Mouse (Mus musculus): ENCODE data around the gene Hipk3.

The Hipk3 gene

DNA sequence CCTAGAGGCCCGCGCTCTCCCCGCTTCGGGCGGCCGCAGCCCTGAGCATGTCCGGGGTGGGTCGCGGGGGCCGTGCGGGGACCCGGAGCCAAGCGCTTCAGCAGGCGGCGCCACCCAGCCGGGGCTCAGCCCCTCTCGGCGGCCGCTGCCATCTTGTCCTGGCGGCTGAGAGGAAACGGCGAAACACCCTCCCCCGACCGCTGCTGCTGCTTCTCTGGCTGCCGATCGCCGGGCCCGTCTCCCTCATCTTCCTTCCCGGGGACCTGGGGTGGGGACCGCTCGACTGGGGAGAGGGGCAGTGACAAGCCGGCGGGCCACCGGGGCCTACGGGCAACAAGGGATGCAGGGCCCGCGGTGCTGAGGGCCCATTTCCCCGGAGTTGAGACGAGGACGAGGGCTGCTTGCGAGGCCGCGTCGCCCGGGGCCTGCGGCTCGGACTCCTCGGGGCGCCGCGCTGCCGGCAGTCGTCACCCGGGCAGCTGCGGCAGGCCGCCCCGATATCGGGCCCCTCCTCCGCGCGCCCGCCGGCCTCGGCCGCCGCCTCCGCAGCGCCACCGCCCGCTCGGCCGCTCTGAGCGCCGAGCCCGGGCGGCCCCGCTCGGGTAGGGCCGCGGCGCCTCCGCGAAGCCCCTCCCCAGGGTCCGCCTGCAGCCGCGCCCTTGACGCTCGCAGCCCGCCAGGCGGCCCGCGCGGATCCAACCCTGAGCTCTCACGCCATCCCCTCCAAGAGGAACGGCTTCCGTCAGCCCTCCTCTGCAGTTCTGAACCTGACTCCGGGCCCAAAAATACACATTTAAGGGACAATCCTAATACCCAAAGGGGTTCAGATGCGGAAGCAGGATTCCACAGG, at the start of gene Hipk3:
Gene Hipk3, minus strand, starts transcription at position 496 of the 850 bp plus-strand sequence.
- DNase-seq (ENCODE audit: low spot score in 2 of 2), result peak; percentile 63 to 73

- DNase-seq (ENCODE audit: low spot score in 2 of 2), result no peak
Measured at GRCm38 (mm10) chr2:104540286-104540685, 46.0 kb upstream of the Hipk3 start.

DNA sequence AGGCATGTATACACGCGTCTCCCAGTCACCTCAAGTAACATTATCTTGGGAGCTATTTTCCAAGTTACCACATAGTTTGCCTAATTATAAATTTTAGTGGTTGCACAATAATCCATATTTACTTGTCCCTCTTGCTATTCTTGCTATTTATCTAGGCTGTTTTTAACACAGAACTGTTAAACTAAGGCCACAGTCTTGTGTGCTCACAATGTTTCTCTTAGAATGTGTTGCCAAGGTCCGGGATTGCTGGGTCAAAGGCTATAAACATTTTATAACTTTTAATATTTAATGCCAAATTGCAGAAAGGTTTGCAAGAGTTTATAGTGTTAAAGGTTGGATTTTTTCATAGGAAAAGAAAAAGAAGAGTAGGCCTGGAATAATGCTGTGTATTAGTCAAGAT, 40.5 kb upstream of the Hipk3 start:
- no peak for DNase-seq (ENCODE audit: low spot score in 2 of 2)

DNA sequence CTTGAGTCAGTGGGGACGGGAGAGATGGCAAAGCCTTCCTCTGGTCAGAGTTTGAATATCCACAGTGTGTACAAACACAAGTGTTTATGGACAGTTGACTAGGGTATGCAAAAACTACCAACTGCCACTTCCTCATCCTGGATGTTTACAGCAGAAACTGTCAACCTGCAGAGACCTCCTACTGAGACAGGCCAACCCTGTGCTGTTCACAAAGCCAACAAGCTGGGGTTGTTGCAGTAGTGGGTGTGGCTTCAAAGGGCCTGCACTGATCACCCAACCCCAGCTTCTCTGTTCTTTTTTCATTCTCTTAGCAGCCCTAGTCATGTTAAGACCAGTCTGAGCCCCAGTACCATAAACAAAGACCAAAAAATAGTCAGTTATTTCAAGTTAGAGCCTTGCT, 38.3 kb upstream of the Hipk3 start:
- DNase-seq (ENCODE audit: low spot score in 2 of 2), result no peak

- DNase-seq (ENCODE audit: low spot score in 2 of 2), result no peak
Measured at GRCm38 (mm10) chr2:104526559-104526958, 32.3 kb upstream of the Hipk3 start.

- DNase-seq (ENCODE audit: low spot score in 2 of 2), result no peak
Measured at GRCm38 (mm10) chr2:104525506-104525905, 31.3 kb upstream of the Hipk3 start.

DNA sequence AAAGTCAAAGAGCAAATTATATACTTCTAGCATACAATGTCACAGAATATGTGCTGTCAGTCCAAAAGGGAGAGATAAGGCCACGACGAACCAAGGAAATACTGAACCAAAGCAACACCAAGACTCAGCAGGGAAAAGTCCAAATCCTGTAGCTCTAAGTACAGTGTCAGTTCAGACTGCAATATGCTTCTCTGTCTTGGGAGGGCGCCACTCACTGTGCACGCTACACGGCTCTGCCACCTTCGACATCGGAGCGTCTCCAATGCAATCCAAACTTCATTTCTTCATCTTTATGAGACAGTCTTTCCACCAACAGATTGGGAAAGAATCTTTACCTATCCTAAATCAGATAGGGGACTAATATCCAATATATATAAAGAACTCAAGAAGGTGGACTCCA, 17.4 kb upstream of the Hipk3 start:
- DNase-seq (ENCODE audit: low spot score in 2 of 2), result no peak

DNA sequence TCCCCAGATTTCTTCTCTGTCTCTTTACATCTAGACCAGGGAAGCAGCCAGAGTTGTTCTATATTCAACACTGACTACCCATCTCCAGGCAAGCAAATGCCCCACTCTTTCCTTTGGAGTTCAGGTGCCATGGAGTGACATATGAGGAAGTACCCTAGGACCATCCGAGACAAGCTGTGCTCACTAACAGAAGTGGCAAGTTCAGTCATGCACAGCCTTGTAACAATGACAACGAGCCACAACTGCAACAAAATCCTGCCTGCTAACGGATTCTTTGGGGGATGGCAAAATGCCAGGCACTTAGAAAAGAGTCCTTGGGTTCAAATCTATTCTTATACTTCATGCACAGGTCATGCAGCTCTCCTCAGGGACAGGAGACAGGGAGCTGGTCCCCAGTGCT, 8.1 kb upstream of the Hipk3 start:
- DNase-seq (ENCODE audit: low spot score in 2 of 2), result no peak

- DNase-seq (ENCODE audit: low spot score in 2 of 2), result no peak
Measured at GRCm38 (mm10) chr2:104501091-104501490, 6.8 kb upstream of the Hipk3 start.

DNA sequence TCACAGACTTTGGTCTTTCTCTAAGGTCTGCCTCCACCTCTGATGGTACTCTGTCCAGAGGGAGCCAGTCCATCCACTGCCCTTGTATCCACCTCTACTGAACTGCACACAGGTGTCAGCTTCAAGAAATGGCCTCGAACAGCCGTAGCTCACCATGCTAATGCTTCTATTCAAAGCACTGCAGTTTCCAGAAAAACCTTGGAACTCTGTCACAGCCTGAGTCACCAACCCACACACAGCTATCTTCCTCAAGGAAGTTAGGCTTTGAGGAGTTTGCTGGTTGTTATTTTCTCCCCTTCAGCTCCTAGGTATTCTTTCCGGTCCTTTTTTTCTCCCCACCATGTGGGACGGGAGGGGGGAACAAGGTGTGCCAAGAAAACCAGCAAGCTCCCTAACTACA, 3.5 kb upstream of the Hipk3 start:
- DNase-seq (ENCODE audit: low spot score in 2 of 2), result peak; percentile 48 to 75

DNA sequence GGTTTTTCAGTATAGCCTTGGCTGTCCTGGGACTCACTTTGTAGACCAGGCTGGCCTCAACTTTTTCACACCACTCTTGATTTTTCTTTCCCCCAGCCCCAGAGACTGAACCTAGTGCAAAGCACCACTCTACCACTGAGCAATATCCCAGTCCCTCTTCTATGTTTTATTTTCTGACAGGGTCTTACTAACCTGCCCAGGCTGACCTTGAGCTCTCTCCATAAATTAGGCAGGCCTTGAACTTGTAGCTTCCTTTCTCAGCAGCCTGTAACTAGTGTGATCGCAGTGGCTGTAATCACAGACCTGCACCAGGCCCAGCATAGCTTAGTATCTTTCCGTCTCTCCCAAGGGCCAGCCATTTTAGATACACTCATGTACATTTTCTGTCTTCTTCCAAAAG, 3.0 kb upstream of the Hipk3 start:
- DNase-seq (ENCODE audit: low spot score in 2 of 2), result no peak

DNA sequence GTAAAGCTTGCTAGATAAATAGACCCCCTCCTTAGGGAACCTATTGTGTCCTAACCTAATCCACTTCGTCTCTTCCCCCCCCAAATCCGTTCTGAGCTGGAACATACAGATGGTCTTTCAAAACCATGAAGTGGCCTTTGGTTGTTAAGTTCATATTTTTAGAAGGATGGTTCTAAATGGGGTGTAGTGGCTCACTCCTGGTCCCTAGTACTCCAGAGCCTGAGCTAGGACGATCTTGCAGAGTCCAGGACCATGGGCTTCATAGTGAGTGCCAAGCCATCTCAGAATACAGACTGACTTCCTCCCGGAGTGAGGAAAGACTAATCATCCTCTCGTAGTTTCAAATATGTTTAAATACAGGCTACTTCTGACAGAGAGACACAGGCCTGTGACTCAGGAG, 2.0 kb upstream of the Hipk3 start:
- DNase-seq (ENCODE audit: low spot score in 2 of 2), result no peak

GRCm38 (mm10) chr2:104494801-104495185, 547 bp upstream of the Hipk3 start:
- peak; percentile 38 to 76 for DNase-seq (ENCODE audit: low spot score in 2 of 2)

DNA sequence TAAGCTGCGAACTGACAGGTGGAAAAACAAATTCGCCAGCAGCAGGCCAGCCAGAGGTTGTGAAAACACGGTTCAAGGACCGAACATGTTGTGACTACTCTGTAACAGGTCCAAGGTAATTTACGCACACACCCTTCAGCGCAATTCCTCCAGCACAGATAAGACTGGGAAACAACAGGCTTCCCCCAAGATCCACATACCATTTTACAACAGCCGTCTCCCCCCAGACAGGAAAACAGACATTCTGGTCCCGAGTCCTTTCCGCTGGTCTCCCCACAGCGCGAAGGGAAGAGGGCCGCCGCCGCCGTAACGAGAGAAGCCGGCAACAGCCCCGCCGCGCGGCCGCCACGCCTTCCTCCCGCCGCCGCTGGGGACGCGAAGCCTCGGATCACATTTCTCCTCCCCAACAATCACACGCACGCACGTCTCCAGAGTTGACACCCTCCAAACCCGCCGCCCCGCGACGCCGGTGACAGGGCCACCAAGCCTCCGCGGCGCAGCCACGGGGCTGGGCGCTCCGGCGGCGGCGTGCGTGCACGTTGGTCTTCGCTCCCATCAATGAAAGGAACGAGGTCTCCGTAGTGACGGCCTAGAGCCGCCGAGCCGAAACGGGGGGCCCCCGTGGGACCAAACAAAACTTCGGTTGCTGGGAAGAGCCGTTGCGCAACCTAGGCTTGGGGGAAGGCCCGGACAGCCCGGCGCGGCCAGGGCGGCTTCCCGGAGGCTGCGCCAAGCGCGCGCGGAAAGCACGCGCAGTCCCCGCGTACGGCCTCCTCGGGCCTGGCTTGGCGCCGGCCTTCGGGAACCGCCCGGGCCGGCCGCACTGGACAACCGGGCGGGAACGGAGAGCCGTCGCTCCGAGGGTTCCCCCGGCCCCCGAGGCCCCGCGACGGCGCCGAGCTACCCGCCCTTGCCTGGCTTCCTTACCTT, 960 bp downstream of the Hipk3 start:
- peak; percentile 81 to 87 for DNase-seq (ENCODE audit: low spot score in 2 of 2)

- no peak for DNase-seq (ENCODE audit: low spot score in 2 of 2)
Measured at GRCm38 (mm10) chr2:104491221-104491795, 2.9 kb downstream of the Hipk3 start.

GRCm38 (mm10) chr2:104490761-104491160, 3.5 kb downstream of the Hipk3 start:
- DNase-seq (ENCODE audit: low spot score in 2 of 2), result no peak

DNA sequence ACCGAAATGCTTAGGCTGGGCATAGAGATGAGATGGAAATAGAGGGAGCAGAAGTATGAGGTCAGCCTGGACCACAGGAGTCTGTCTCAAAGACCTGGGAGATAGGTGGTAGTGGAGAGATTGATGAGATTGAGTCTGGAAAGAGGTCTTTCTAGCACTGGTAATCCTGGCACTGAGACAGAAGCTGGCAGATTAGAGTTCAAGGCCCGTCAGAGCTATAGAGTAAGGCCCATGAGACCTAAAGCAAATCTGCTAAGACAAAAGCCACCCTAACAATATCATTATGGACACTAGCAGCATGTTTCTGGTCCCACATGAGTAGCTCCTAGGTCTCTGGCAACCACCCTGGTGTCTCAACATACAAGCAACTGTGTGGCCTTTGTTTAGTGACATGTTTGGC, 4.4 kb downstream of the Hipk3 start:
- DNase-seq (ENCODE audit: low spot score in 2 of 2), result no peak

GRCm38 (mm10) chr2:104484438-104484837, 9.8 kb downstream of the Hipk3 start:
- DNase-seq (ENCODE audit: low spot score in 2 of 2), result no peak

- no peak for DNase-seq (ENCODE audit: low spot score in 2 of 2)
Measured at GRCm38 (mm10) chr2:104482156-104482555, 12.1 kb downstream of the Hipk3 start.

DNA sequence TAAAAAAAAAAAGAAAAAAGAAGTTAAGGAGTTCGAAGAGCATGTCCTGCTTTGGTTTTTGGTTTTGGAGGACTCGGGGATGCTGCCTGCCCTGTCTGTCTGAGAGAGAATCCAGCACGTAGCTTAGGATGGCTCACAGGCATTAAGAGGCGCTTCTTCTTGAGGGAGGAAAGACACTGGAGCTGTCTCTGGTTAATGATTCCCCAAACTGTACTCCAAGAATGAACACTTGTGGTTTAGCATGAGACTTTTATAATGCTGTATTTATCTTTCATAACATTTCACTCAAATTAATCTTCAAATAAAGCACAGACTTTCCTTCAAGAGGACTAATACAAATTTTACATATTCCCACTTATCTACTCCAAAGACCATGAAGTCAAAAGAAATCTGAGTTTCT, 15.2 kb downstream of the Hipk3 start:
- no peak for DNase-seq (ENCODE audit: low spot score in 2 of 2)

GRCm38 (mm10) chr2:104477398-104478015, 16.7 kb downstream of the Hipk3 start:
- no peak for DNase-seq (ENCODE audit: low spot score in 2 of 2)

DNA sequence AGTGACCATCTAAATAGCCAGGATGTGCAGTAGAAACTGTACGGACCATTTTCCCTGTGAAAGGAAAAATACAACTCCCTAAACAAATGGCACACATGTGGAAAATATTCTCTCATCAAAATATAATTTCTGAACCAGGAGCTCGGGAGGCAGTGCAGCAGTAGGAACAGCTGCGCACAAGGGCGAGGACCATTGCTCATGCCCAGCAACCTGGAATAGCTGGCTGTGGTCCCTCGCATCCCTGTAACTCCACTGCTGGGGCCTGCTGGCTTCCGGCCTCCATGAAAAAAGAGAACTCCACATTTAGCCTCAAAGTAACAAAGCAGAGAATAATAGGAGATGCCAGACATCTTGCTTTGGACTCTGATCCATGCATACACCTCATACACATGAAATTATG, 22.2 kb downstream of the Hipk3 start:
- DNase-seq (ENCODE audit: low spot score in 2 of 2), result no peak
